Mouse (Mus musculus): ENCODE measurements around the gene Sf3a3. TPM values are rescaled to one million over a fixed set of nuclear protein-coding genes. Genes with fewer than 3 reads are reported as not detected.

Sf3a3 gene
- polyA plus RNA-seq, 1 experiment from 2014 or later = 169 TPM

GRCm38 (mm10) chr4:124685004-124685403 lies 29.6 kb upstream of the Sf3a3 start:
- Histone ChIP-seq H3K9ac (no peak overlapping the region), H3K4me3 (no peak overlapping the region), H3K36me3 (ENCODE audit: poor library complexity, severe bottlenecking) (peaks cover 71% of the 10 kb centered on the region), H3K27me3 (no peaks in the 10 kb centered on the region), H3K4me1 (no peaks in the 10 kb centered on the region), H3K27ac (no peak overlapping the region), H3K4me2 (no peak overlapping the region), H3K9me3 (replicated peaks) (no peaks in the 10 kb centered on the region)
- no peak for ATAC-seq
- WGBS = 80% methylated on average over 4 of the region's 4 CpGs

- Histone ChIP-seq H3K9ac (no peak overlapping the region), H3K9me3 (replicated peaks) (no peaks in the 10 kb centered on the region), H3K36me3 (ENCODE audit: poor library complexity, severe bottlenecking) (peaks cover 66% of the 10 kb centered on the region), H3K4me3 (no peak overlapping the region), H3K27ac (no peak overlapping the region), H3K27me3 (no peaks in the 10 kb centered on the region), H3K4me2 (no peak overlapping the region), H3K4me1 (no peaks in the 10 kb centered on the region)
- ATAC-seq = no peak
- 89% methylated on average over 8 of the region's 8 CpGs for whole genome bisulfite sequencing
These were observed 29.1 kb upstream of the Sf3a3 start for GRCm38 (mm10) chr4:124685453-124685852.

GRCm38 (mm10) chr4:124685897-124686402 lies 28.6 kb upstream of the Sf3a3 start:
- H3K4me1 ChIP-seq = no peaks in the 10 kb centered on the region; the same call in 1 of the 2 replicates
- H3K36me3 ChIP-seq (ENCODE audit: poor library complexity, severe bottlenecking) = peaks cover 61% of the 10 kb centered on the region
- no peaks in the 10 kb centered on the region for H3K27me3 ChIP-seq
- 90% methylated on average over 8 of the region's 8 CpGs for WGBS
- no peak overlapping the region for H3K4me2 ChIP-seq
- no peaks in the 10 kb centered on the region for H3K9me3 ChIP-seq (replicated peaks)
- H3K9ac ChIP-seq = no peak overlapping the region
- no peak for ATAC-seq
- H3K4me3 ChIP-seq = no peak overlapping the region
- no peak overlapping the region for H3K27ac ChIP-seq

- WGBS = 90% methylated on average over 8 of the region's 8 CpGs
These were observed 23.1 kb upstream of the Sf3a3 start for GRCm38 (mm10) chr4:124691455-124691854.

GRCm38 (mm10) chr4:124692416-124692861 lies 22.1 kb upstream of the Sf3a3 start:
- Histone ChIP-seq H3K9me3 (replicated peaks) (no peaks in the 10 kb centered on the region), H3K4me3 (peak overlapping the region; percentile 84), H3K27ac (no peak overlapping the region), H3K4me2 (peak overlapping the region; percentile 91), H3K4me1 (peaks cover 19% of the 10 kb centered on the region), H3K36me3 (ENCODE audit: poor library complexity, severe bottlenecking) (peaks cover 11% of the 10 kb centered on the region; the same call in 1 of the 2 replicates), H3K9ac (peak overlapping the region; percentile 96), H3K27me3 (peaks cover 18% of the 10 kb centered on the region)
- 73% methylated on average over 3 of the region's 3 CpGs for WGBS
- no peak for ATAC-seq

More at GRCm38 (mm10) chr4:124691455-124691854, 23.1 kb upstream of the Sf3a3 start:
- Histone ChIP-seq H3K4me2 (no peak overlapping the region), H3K9me3 (replicated peaks) (no peaks in the 10 kb centered on the region), H3K9ac (no peak overlapping the region), H3K4me3 (no peak overlapping the region), H3K36me3 (ENCODE audit: poor library complexity, severe bottlenecking) (peaks cover 16% of the 10 kb centered on the region; the same call in 1 of the 2 replicates), H3K4me1 (peaks cover 19% of the 10 kb centered on the region), H3K27ac (no peak overlapping the region), H3K27me3 (peaks cover 15% of the 10 kb centered on the region)
- no peak for ATAC-seq

GRCm38 (mm10) chr4:124693135-124693894 lies 21.3 kb upstream of the Sf3a3 start, which contains the start of gene Utp11:
TSS of gene Utp11 (minus strand) at chr4:124693600.
- WGBS = 1% methylated on average over 43 of the region's 43 CpGs
- Histone ChIP-seq H3K9me3 (replicated peaks) (no peaks in the 10 kb centered on the region), H3K4me2 (peak within 1 kb of the TSS; percentile 91), H3K36me3 (ENCODE audit: poor library complexity, severe bottlenecking) (0 out of 2 replicates have a peak, but pooled peaks cover 7% of the 10 kb centered on the region), H3K27me3 (peaks cover 18% of the 10 kb centered on the region), H3K9ac (peak within 1 kb of the TSS; percentile 96), H3K4me3 (peak within 1 kb of the TSS; percentile 84), H3K4me1 (peaks cover 19% of the 10 kb centered on the region), H3K27ac (no peak within 1 kb of the TSS; the same call in 1 of the 2 replicates)
- peak; percentile 99 for ATAC-seq

GRCm38 (mm10) chr4:124694572-124694971 lies 20.0 kb upstream of the Sf3a3 start:
- H3K4me2 ChIP-seq = no peak overlapping the region
- no peaks in the 10 kb centered on the region for H3K9me3 ChIP-seq (replicated peaks)
- no peak overlapping the region for H3K27ac ChIP-seq
- no peak overlapping the region for H3K4me3 ChIP-seq
- 0 out of 2 replicates have a peak, but pooled peaks cover under 1% of the 10 kb centered on the region for H3K36me3 ChIP-seq (ENCODE audit: poor library complexity, severe bottlenecking)
- ATAC-seq = no peak
- H3K4me1 ChIP-seq = peaks cover 21% of the 10 kb centered on the region
- H3K27me3 ChIP-seq = peaks cover 20% of the 10 kb centered on the region
- 92% methylated on average over 2 of the region's 2 CpGs for WGBS
- no peak overlapping the region for H3K9ac ChIP-seq

GRCm38 (mm10) chr4:124695786-124696516 lies 18.6 kb upstream of the Sf3a3 start:
- no peak overlapping the region for H3K4me2 ChIP-seq
- H3K27me3 ChIP-seq = peaks cover 25% of the 10 kb centered on the region
- H3K27ac ChIP-seq = no peak overlapping the region
- no peak overlapping the region for H3K4me3 ChIP-seq
- H3K4me1 ChIP-seq = peaks cover 34% of the 10 kb centered on the region
- WGBS = 14% methylated on average over 18 of the region's 18 CpGs
- ATAC-seq = no peak
- no peaks in the 10 kb centered on the region for H3K36me3 ChIP-seq (ENCODE audit: poor library complexity, severe bottlenecking)
- no peaks in the 10 kb centered on the region for H3K9me3 ChIP-seq (replicated peaks)
- H3K9ac ChIP-seq = no peak overlapping the region

- 3% methylated on average over 6 of the region's 6 CpGs for WGBS
- Histone ChIP-seq H3K27me3 (peaks cover 25% of the 10 kb centered on the region), H3K27ac (no peak overlapping the region), H3K4me3 (peak overlapping the region; percentile 68; the same call in 1 of the 2 replicates), H3K36me3 (ENCODE audit: poor library complexity, severe bottlenecking) (no peaks in the 10 kb centered on the region), H3K4me1 (peaks cover 49% of the 10 kb centered on the region), H3K9ac (peak overlapping the region; percentile 77; the same call in 1 of the 2 replicates), H3K4me2 (peak overlapping the region; percentile 98), H3K9me3 (replicated peaks) (no peaks in the 10 kb centered on the region)
- ATAC-seq = no peak
These were observed 14.8 kb upstream of the Sf3a3 start for GRCm38 (mm10) chr4:124699791-124700190.

GRCm38 (mm10) chr4:124700248-124700971 lies 14.2 kb upstream of the Sf3a3 start, which contains the start of gene Fhl3:
TSS of gene Fhl3 (plus strand) at chr4:124700701.
- ATAC-seq = peak; percentile 68
- Histone ChIP-seq H3K27me3 (peaks cover 19% of the 10 kb centered on the region), H3K4me1 (peaks cover 53% of the 10 kb centered on the region), H3K9me3 (replicated peaks) (no peaks in the 10 kb centered on the region), H3K9ac (peak within 1 kb of the TSS; percentile 77), H3K4me2 (peak within 1 kb of the TSS; percentile 98), H3K27ac (no peak within 1 kb of the TSS), H3K36me3 (ENCODE audit: poor library complexity, severe bottlenecking) (no peaks in the 10 kb centered on the region), H3K4me3 (peak within 1 kb of the TSS; percentile 68)
- WGBS = under 1% methylated on average over 43 of the region's 59 CpGs

GRCm38 (mm10) chr4:124701052-124701845 lies 13.3 kb upstream of the Sf3a3 start:
- H3K36me3 ChIP-seq (ENCODE audit: poor library complexity, severe bottlenecking) = no peaks in the 10 kb centered on the region
- peak overlapping the region; percentile 68 for H3K4me3 ChIP-seq
- H3K27me3 ChIP-seq = peaks cover 11% of the 10 kb centered on the region
- no peak; the same call in 1 of the 2 replicates for ATAC-seq
- H3K9ac ChIP-seq = peak overlapping the region; percentile 77
- H3K27ac ChIP-seq = no peak overlapping the region
- WGBS = 4% methylated on average over 22 of the region's 22 CpGs
- H3K9me3 ChIP-seq (replicated peaks) = no peaks in the 10 kb centered on the region
- peaks cover 53% of the 10 kb centered on the region for H3K4me1 ChIP-seq
- H3K4me2 ChIP-seq = peak overlapping the region; percentile 98
